Mouse (Mus musculus) cerebellum, adult 9-11 months (tissue): ENCODE data around the gene Lsp1.

Experiments used
- DNase-seq: peaks from one replicate; pipeline ENCODE4 v3.0.0; 2022

The Lsp1 gene

GRCm38 (mm10) chr7:142445324-142445723 is 15.3 kb upstream of the Lsp1 start:
- DNase-seq, result no peak

- no peak for DNase-seq
These were observed 14.3 kb upstream of the Lsp1 start for GRCm38 (mm10) chr7:142446264-142446663.

DNA sequence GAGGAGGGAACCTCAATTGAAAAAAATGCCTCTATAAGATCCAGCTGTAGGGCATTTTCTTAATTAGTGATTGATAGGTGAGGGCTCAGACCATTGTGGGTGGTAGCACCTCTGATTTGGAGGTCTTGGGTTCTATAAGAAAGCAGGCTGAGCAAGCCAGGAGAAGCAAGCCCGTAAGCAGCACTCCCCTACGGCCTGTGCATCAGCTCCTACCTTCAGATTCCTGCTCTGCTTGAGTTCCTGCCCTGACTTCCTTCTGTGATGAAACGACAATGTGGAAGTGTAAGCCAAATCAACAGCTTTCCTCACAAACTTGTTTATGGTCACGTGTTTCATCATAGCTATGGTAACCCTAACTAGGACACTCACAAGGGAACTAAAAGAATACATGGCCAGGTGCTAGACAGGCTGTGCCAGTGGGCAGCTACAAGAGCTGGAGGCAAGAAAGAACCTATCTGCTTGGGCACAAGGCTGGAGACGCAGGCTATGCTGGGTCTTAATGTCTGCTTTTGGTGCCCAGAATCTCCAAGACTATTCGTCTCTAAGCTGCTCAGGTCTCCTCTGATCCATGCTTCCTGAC is 11.5 kb upstream of the Lsp1 start:
- peak; percentile 15 for DNase-seq

DNA sequence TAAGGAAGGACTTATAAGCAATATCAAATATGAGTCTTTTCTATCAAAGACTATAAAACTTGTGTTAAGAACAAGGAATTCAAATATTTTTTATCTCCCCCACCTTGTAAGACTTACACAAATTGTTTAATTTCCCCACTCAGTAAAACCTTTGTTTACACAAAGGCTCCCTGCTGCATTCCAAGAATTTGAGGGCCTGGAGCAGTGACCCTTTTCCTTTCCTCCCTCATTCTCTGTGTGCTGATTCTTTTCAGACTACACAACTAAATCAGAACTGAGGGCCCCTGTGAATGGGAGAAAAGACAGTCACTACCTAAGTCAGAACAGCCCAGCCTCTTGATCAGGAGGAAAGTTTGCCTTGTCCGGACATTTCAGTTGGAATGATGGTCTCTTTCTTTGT is 5.9 kb upstream of the Lsp1 start:
- no peak for DNase-seq

DNA sequence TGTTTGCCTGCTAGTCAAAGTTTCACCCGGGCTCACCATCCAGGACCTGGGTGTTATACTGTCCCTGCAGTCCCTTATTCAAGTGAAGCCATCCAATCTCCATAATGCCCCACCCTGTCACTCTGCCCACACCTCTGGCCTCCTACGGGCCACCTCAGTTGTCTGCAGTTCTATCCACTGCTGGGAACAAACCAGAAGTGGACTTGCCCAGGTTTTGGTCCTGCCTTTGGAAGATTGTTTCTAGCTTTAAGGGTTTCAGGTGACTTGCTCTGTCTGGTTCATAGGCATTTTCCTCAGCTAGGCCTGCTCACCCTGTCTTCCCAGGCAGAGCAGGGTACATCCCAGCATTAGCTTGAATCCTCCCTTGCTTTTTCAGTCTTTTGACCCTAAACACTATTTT is 5.4 kb upstream of the Lsp1 start:
- DNase-seq, result peak; percentile 5

DNA sequence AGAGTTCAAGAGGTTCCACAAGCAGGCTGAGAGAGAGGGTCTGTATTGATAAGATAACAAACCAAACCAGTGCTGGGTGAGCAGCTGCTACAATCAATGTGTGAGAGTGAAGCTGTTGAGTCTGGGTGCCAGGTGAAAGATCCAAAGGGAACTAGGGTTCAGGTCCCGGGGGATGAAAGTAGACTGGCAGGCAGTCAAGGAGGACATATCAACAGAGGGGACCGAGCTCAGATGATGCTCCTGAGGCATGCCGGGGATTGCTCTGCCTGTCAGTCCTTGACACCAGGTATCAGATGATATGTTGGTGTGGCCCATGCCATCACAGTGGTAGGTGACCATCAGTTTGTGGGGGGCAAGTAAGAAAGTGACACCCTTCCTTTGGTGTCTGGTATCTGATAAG is 3.8 kb upstream of the Lsp1 start:
- DNase-seq, result no peak

GRCm38 (mm10) chr7:142457227-142457811 is 3.3 kb upstream of the Lsp1 start:
- peak; percentile 89 for DNase-seq

GRCm38 (mm10) chr7:142458026-142458425 is 2.6 kb upstream of the Lsp1 start:
- DNase-seq, result peak; percentile 44

GRCm38 (mm10) chr7:142458676-142459298 is 1.8 kb upstream of the Lsp1 start:
- peak; percentile 19 for DNase-seq

DNA sequence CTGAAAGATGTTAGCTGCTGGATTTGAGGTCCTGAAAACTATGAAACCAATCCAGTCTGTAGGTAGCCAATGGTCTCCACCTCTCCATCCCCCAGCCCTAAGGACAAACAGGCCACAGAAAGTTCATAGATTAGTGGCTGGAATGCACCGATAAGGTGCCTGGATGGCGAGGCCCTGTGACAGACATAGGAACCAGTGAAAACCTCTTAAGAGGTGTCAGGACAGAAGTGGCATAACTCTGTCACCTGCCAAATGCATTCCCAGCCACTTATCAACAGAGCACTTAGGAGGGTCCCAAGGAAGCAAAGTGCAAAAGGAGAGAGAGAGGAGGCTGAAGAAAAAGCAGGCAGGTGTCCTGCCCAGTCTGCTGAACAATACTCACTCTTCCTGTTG is 1.3 kb upstream of the Lsp1 start:
- peak; percentile 8 for DNase-seq

- no peak for DNase-seq
These were observed 837 bp downstream of the Lsp1 start for GRCm38 (mm10) chr7:142461446-142461845.

- peak; percentile 18 for DNase-seq
These were observed 1.6 kb downstream of the Lsp1 start for GRCm38 (mm10) chr7:142462190-142462589.

DNA sequence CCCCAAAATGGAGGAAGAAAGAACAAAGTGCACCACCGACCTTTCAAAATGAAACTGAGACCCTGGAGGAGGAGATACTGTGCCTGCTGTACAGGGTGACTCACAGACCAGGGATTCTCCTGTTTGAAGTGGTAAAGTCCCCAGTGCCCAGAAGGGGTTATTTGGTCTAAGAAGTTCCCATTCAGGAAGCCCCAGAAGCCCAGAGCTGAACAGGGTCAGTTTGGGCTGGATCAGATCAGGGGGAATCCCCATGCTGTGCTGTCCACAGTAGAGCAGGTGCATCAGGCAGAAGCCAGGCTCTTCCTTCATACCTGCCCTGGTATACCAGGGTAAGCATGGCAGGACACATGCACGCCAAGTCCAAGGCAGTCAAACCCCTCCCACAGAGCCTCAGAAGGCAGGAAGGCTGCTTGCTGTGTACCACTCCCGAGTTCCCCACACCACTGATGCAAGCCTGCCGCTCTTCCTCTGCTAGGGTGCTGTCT is 2.0 kb downstream of the Lsp1 start:
- DNase-seq, result peak; percentile 26

GRCm38 (mm10) chr7:142470171-142470691 is 9.6 kb downstream of the Lsp1 start:
- no peak for DNase-seq

GRCm38 (mm10) chr7:142470808-142471413 is 10.3 kb downstream of the Lsp1 start:
- DNase-seq, result no peak

- DNase-seq, result no peak
These were observed 10.8 kb downstream of the Lsp1 start for GRCm38 (mm10) chr7:142471414-142471861.

- DNase-seq, result no peak
These were observed 11.4 kb downstream of the Lsp1 start for GRCm38 (mm10) chr7:142471884-142472570.

- peak; percentile 61 for DNase-seq
These were observed 12.3 kb downstream of the Lsp1 start for GRCm38 (mm10) chr7:142472936-142473335.

DNA sequence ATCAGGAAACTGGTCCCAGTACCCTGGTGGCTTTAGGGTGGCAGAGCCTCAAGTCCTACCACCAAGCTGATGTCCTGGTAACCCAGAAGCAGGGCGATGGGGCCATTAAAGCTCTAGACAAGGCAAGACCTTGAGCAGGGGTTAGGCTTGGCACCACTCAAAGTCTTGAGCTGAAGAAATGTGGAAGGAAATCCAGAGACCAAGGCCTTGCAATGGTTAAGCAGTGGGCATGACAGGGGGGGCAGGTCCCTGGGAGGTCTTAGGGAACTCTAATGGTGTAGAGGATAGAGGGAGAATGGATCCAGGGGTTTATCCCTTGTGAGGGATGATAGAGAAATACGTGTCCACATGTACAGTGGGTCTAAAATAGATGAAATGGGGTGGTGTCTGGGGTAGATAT is 12.9 kb downstream of the Lsp1 start:
- peak; percentile 10 for DNase-seq

GRCm38 (mm10) chr7:142474799-142475198 is 14.2 kb downstream of the Lsp1 start:
- no peak for DNase-seq

DNA sequence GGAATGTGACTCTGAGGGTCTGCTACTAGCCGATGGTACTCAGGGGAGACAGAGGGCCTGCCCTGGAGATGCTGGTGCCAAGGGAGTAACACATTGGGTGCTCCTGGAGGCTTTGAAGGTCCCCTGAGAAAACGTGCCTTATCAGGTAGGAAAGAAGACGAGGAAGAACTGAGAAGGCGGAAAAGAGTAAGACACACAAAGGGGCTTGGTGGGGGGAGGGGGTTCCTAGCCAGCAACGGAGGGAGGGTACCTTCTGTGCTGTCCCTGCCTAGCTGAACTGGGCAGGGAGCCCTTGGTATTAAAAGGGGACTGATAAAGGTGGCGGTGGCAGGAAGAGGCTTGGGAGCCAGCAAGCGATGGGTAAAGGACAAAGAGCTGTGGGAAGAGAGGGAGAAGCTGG is 15.0 kb downstream of the Lsp1 start:
- no peak for DNase-seq

DNA sequence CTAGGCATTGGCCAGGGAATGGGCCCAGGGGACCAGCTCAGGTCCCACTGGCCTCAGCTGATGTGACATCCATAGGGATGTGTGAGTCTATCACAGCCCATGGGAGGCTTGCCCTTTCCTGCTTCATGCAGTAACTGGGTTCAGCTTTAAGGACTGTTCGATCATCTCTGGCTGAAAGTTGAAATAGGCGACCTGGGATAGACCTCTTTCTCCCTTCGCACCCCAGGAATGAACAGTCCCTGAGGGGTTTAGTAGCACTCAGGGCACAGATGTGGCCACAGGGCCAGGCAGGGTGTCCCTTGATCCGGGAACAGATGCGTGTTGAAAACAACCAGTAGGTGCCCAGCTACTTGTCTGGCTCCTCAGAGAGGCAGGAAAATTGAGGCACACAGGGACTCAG is 15.7 kb downstream of the Lsp1 start:
- no peak for DNase-seq

DNA sequence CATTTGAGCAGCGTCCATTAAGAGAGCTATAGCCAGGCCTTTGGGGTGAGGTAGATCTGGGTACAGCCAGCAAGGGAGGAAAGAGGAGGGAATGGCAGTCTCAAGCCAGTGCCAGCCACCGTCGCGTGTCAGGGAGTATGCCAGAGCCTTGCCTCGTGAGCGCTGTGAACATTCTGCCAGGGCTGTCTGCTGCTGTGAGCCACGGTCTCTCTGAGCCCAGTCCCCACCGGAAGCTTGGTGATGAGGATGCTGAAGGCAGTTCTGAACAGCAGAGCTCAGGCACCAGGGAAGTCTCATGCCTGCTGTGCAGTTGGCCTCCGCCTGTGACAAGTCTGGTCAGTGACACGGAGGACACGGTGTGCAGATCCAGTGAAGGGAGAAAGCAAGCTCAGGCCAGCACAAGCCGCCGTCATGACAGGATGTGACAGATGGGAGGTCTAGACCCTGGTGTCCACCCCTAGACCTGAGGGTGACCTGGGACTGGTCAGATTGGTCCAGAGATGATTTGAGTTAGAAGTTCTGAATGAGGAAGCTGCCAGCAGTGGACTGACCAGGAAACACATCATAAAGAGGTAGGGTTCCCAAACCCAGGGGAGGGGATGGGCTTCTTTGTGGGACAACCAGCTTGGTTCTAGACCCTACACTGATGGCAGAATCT is 16.3 kb downstream of the Lsp1 start:
- no peak for DNase-seq
